Mouse (Mus musculus) lung, postnatal 0 days (tissue): ENCODE results near the gene Ckmt2. TPM values are rescaled to one million over a fixed set of nuclear protein-coding genes. Genes with fewer than 3 reads are reported as not detected.
A peak's percentile ranks its signal among the peaks of the same experiment; 100 is the strongest.

Experiments
- ATAC-seq: fragments of 200-750 bp; cut with Nextera tagmentation; 2 replicates; pipeline ENCODE4 v1.8.0; 2017; ENCODE audit warnings: moderate library complexity
- DNase-seq: peaks from one replicate; pipeline ENCODE4 v3.0.0-alpha.2; 2016; ENCODE audit warnings: low spot score
- H3K27ac ChIP-seq: fragments of 300-500 bp; sonication (generic); 2 replicates; pipeline ENCODE4 v1.5.1; 2014; ENCODE audit warnings: antibody characterized with exemption, mild to moderate bottlenecking, low read length, mixed read lengths
- H3K27me3 ChIP-seq: fragments of 300-500 bp; sonication (generic); replicated peaks from 2 replicates; pipeline ENCODE4 v1.6.1; 2014; ENCODE audit warnings: low read length, mixed read lengths; ENCODE audit not compliant: insufficient read depth
- H3K36me3 ChIP-seq: fragments of 300-500 bp; sonication (generic); 2 replicates; pipeline ENCODE4 v1.6.1; 2014; ENCODE audit warnings: low read length, mixed read lengths; ENCODE audit not compliant: insufficient read depth
- H3K4me1 ChIP-seq: fragments of 300-500 bp; sonication (generic); 2 replicates; pipeline ENCODE4 v1.6.1; 2014; ENCODE audit warnings: antibody characterized with exemption, low read depth, low read length, mixed read lengths; ENCODE audit not compliant: insufficient read depth
- H3K4me2 ChIP-seq: fragments of 300-500 bp; sonication (generic); replicated peaks from 2 replicates; pipeline ENCODE4 v1.6.1; 2014; ENCODE audit warnings: low read depth, mild to moderate bottlenecking, low read length, moderate library complexity, mixed read lengths
- H3K4me3 ChIP-seq: fragments of 300-500 bp; sonication (generic); 2 replicates; pipeline ENCODE4 v1.5.1; 2014; ENCODE audit warnings: low read depth, low read length
- H3K9ac ChIP-seq: fragments of 300-500 bp; sonication (generic); replicated peaks from 2 replicates; pipeline ENCODE4 v1.6.1; 2014; ENCODE audit warnings: low read depth, mild to moderate bottlenecking
- H3K9me3 ChIP-seq: fragments of 300-500 bp; sonication (generic); 2 replicates; pipeline ENCODE4 v1.6.1; 2016; ENCODE audit warnings: low read length, mixed read lengths
- CTCF ChIP-seq: IDR thresholded peaks from 2 replicates; pipeline ENCODE4 v1.5.1; 2016; ENCODE audit warnings: antibody characterized with exemption, mild to moderate bottlenecking
- EP300 ChIP-seq: IDR thresholded peaks from 2 replicates; pipeline ENCODE4 v1.6.1; 2016; ENCODE audit warnings: antibody characterized with exemption, mild to moderate bottlenecking, control low read depth
- WGBS: fragments of 180-500 bp; shearing (Covaris S2); extraction: QIAGEN DNeasy Blood & Tissue Kit; methylation state at CpG from one replicate; pipeline ENCODE4 v1.1.7; 2014; 5-methylcytosine and 5-hydroxymethylcytosine counted together
- polyA plus RNA-seq: library from polyadenylated mRNA; unstranded; fragments of >200 nt; fragmentation: Nextera tagmentation; extraction: Ambion mirVana; gene quantifications from 2 replicates; pipeline ENCODE4 v1.2.1, GENCODE M21; 2015

Gene Ckmt2
- polyA plus RNA-seq = 0.20 and 0.44 TPM in 2 replicates

DNA sequence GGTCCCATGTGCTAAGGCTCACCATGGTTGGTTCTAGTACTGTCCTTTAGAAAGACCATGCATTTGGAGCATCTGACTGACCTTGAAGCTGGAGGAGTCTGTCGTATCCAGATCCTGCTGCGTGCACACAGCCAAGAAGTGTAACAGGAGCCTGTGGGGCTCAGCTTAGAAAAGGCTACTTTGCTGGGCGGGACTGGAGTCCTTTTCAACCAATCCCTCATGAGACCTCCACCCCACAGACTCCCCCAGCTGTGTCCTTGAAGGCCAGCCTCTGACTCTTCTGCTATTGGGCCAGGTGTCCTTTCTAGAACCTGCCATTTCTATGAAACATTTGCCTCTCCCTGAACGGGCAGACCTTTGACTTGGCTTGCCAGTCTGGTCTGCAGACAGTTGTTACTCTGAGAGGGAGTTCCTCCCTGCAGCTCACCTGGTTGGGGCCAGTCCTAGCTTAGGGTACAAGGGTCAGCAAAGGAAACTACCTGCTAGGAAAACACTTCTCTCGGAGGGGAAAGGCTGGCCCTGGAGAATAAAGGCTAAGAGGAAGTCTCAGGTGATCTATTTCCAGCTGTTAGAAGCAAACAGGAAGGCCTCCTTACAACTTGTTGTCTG is at the start of gene Ckmt2:
Gene Ckmt2 (minus strand): TSS at position 145 of the 609 bp plus-strand sequence.
- no peak within 1 kb of the TSS for H3K4me2 ChIP-seq
- H3K36me3 ChIP-seq = no peaks in the 10 kb centered on the region
- no peak within 1 kb of the TSS for H3K9ac ChIP-seq
- no peaks in the 10 kb centered on the region for H3K9me3 ChIP-seq
- H3K4me3 ChIP-seq = no peak within 1 kb of the TSS
- DNase-seq (no peak), ATAC-seq (no peak)
- no peak within 1 kb of the TSS for H3K27ac ChIP-seq
- no peaks in the 10 kb centered on the region for H3K4me1 ChIP-seq
- whole genome bisulfite sequencing = 58% methylated on average over 5 of the region's 5 CpGs
- H3K27me3 ChIP-seq = no peaks in the 10 kb centered on the region
- TF ChIP-seq CTCF (no peak), EP300 (no peak)

GRCm38 (mm10) chr13:91921010-91921409 is 44.3 kb upstream of the Ckmt2 start:
- Histone ChIP-seq H3K36me3 (no peaks in the 10 kb centered on the region), H3K9me3 (no peaks in the 10 kb centered on the region), H3K4me2 (no peak overlapping the region), H3K27me3 (no peaks in the 10 kb centered on the region), H3K4me3 (no peak overlapping the region), H3K27ac (no peak overlapping the region), H3K4me1 (no peaks in the 10 kb centered on the region), H3K9ac (no peak overlapping the region)
- TF ChIP-seq CTCF (no peak), EP300 (no peak)
- 61% methylated on average over 3 of the region's 3 CpGs for WGBS
- ATAC-seq (no peak), DNase-seq (no peak)

GRCm38 (mm10) chr13:91918764-91919163 is 42.1 kb upstream of the Ckmt2 start:
- peak; percentile 41 for DNase-seq
- 67% methylated on average over 5 of the region's 5 CpGs for WGBS

GRCm38 (mm10) chr13:91917835-91918234 is 41.1 kb upstream of the Ckmt2 start:
- Histone ChIP-seq H3K4me2 (no peak overlapping the region), H3K27ac (no peak overlapping the region)
- no peak for DNase-seq

More at GRCm38 (mm10) chr13:91918764-91919163, 42.1 kb upstream of the Ckmt2 start:
- no peaks in the 10 kb centered on the region for H3K36me3 ChIP-seq
- no peaks in the 10 kb centered on the region for H3K27me3 ChIP-seq
- H3K27ac ChIP-seq = no peak overlapping the region
- no peaks in the 10 kb centered on the region for H3K4me1 ChIP-seq
- TF ChIP-seq CTCF (no peak), EP300 (peak; percentile 35; the same call in 1 of the 2 replicates)
- H3K9ac ChIP-seq = no peak overlapping the region
- H3K9me3 ChIP-seq = no peaks in the 10 kb centered on the region
- no peak overlapping the region for H3K4me3 ChIP-seq
- H3K4me2 ChIP-seq = no peak overlapping the region
- peak; percentile 76 for ATAC-seq

GRCm38 (mm10) chr13:91916308-91916707 is 39.6 kb upstream of the Ckmt2 start:
- ATAC-seq (no peak), DNase-seq (no peak)
- Histone ChIP-seq H3K27ac (no peak overlapping the region), H3K4me1 (no peaks in the 10 kb centered on the region), H3K9me3 (no peaks in the 10 kb centered on the region), H3K27me3 (no peaks in the 10 kb centered on the region), H3K9ac (no peak overlapping the region), H3K36me3 (no peaks in the 10 kb centered on the region), H3K4me2 (no peak overlapping the region), H3K4me3 (no peak overlapping the region)
- WGBS = 83% methylated on average over 5 of the region's 5 CpGs
- TF ChIP-seq CTCF (no peak), EP300 (no peak)

More at GRCm38 (mm10) chr13:91917835-91918234, 41.1 kb upstream of the Ckmt2 start:
- Histone ChIP-seq H3K9ac (no peak overlapping the region), H3K27me3 (no peaks in the 10 kb centered on the region), H3K4me3 (no peak overlapping the region), H3K9me3 (no peaks in the 10 kb centered on the region), H3K36me3 (no peaks in the 10 kb centered on the region), H3K4me1 (no peaks in the 10 kb centered on the region)
- 92% methylated on average over 2 of the region's 2 CpGs for WGBS
- no peak for ATAC-seq
- TF ChIP-seq CTCF (0 out of 2 replicates have a peak, but pooled peaks have one; percentile 13), EP300 (no peak)

GRCm38 (mm10) chr13:91915582-91916239 is 39.0 kb upstream of the Ckmt2 start:
- no peak overlapping the region for H3K27ac ChIP-seq
- H3K36me3 ChIP-seq = no peaks in the 10 kb centered on the region
- H3K4me2 ChIP-seq = no peak overlapping the region
- no peaks in the 10 kb centered on the region for H3K4me1 ChIP-seq
- H3K9me3 ChIP-seq = no peaks in the 10 kb centered on the region
- no peaks in the 10 kb centered on the region for H3K27me3 ChIP-seq
- ATAC-seq (peak; percentile 20; the same call in 1 of the 2 replicates), DNase-seq (no peak)
- no peak overlapping the region for H3K9ac ChIP-seq
- WGBS = 78% methylated on average over 6 of the region's 6 CpGs
- TF ChIP-seq CTCF (no peak; the same call in 1 of the 2 replicates), EP300 (no peak)
- no peak overlapping the region for H3K4me3 ChIP-seq
